In the genomic region with DNA sequence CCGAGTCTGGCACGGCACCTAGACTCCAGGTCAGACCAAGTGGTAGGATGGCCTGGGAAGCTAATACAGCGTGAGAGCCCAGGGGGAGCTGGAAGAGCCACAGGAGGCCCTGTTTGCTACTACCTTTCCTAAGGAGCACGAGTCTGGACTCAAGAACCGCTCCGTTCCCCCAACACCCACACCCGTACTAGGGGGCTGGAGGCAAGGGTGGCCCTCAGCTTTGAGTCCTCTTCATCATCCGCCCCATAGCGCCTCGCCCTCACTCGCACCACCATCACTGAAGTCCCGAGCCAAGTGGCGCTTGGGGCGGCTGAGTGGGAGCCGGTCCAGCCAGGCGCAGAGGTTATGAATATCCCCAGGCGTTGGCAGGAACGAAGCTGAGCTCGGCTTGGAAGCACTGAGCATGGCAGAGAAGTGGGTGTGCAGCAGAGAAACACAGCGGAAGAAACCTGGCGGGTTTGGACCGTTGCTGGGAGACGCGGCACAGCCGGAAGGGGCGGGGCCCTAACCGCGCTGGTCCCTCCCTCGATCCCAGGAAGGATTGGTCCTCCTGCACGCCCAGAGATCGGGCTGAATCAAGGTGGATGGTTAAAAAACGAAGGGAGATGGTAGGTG, we compare ENCODE assay signal across 8 mouse cellular contexts. TPM values are rescaled to one million over a fixed set of nuclear protein-coding genes. Genes with fewer than 3 reads are reported as not detected.
DNase-seq lines count a peak whose midpoint lies in the region; ATAC-seq and TF ChIP-seq lines count a peak whose summit lies in the region.

TSS of gene 6430531B16Rik (minus strand) at position 478 of the 615 bp plus-strand sequence.

- H3K4me1 ChIP-seq in heart, embryonic 12.5 days (replicated peaks): peaks cover 8% of the 10 kb centered on the region; the same call in 1 of the 2 replicates
- H3K4me1 ChIP-seq in kidney, embryonic 15.5 days: peaks cover 9% of the 10 kb centered on the region
- no peaks in the 10 kb centered on the region for H3K4me1 ChIP-seq in limb, embryonic 14.5 days (ENCODE audit: control insufficient read depth, insufficient read depth, low read length)
- H3K4me1 ChIP-seq in midbrain, embryonic 15.5 days: peaks cover 12% of the 10 kb centered on the region
- peaks cover 13% of the 10 kb centered on the region; the same call in 1 of the 2 replicates for H3K4me1 ChIP-seq in spleen, adult 2 months (ENCODE audit: control insufficient read depth, insufficient read depth, insufficient read length)

- peaks cover 6% of the 10 kb centered on the region; the same call in 1 of the 2 replicates for H3K9me3 ChIP-seq in heart, embryonic 12.5 days (replicated peaks)
- no peaks in the 10 kb centered on the region for H3K9me3 ChIP-seq in kidney, embryonic 15.5 days (replicated peaks)
- H3K9me3 ChIP-seq in limb, embryonic 14.5 days (ENCODE audit: control insufficient read depth, low read length): no peaks in the 10 kb centered on the region
- H3K9me3 ChIP-seq in midbrain, embryonic 15.5 days: no peaks in the 10 kb centered on the region

- H3K36me3 ChIP-seq in heart, embryonic 12.5 days: no peaks in the 10 kb centered on the region
- H3K36me3 ChIP-seq in kidney, embryonic 15.5 days: no peaks in the 10 kb centered on the region
- H3K36me3 ChIP-seq in limb, embryonic 14.5 days (ENCODE audit: control insufficient read depth, insufficient read depth, low read length): no peaks in the 10 kb centered on the region
- H3K36me3 ChIP-seq in midbrain, embryonic 15.5 days (replicated peaks): no peaks in the 10 kb centered on the region
- no peaks in the 10 kb centered on the region for H3K36me3 ChIP-seq in spleen, adult 2 months (ENCODE audit: control insufficient read depth, insufficient read depth, low read length)

- peak within 1 kb of the TSS; percentile 89 for H3K4me2 ChIP-seq in heart, embryonic 12.5 days
- peak within 1 kb of the TSS; percentile 93 for H3K4me2 ChIP-seq in kidney, embryonic 15.5 days
- peak within 1 kb of the TSS; percentile 82 for H3K4me2 ChIP-seq in limb, embryonic 14.5 days (replicated peaks; ENCODE audit: low read depth, low read length, severe bottlenecking)
- H3K4me2 ChIP-seq in midbrain, embryonic 15.5 days: peak within 1 kb of the TSS; percentile 92

- H3K27me3 ChIP-seq in heart, embryonic 12.5 days (replicated peaks): peaks cover 67% of the 10 kb centered on the region
- no peaks in the 10 kb centered on the region for H3K27me3 ChIP-seq in kidney, embryonic 15.5 days
- H3K27me3 ChIP-seq in limb, embryonic 14.5 days (ENCODE audit: control insufficient read depth, insufficient read depth, low read length): no peaks in the 10 kb centered on the region
- peaks cover 3% of the 10 kb centered on the region; the same call in 1 of the 2 replicates for H3K27me3 ChIP-seq in midbrain, embryonic 15.5 days (replicated peaks)
- H3K27me3 ChIP-seq in spleen, adult 2 months (ENCODE audit: control insufficient read depth, insufficient read depth, low read length): no peaks in the 10 kb centered on the region

- TF ChIP-seq POLR2A in limb, embryonic 14.5 days (IDR thresholded peaks at IDR 0.05; ENCODE audit: borderline replicate concordance, extremely low read depth, insufficient read depth, insufficient read length): no peak
- TF ChIP-seq POLR2A in spleen, adult 2 months (IDR thresholded peaks at IDR 0.05; ENCODE audit: low read depth, low read length): no peak

- H3K9ac ChIP-seq in heart, embryonic 12.5 days: peak within 1 kb of the TSS; percentile 30; the same call in 1 of the 2 replicates
- peak within 1 kb of the TSS; percentile 55 for H3K9ac ChIP-seq in kidney, embryonic 15.5 days
- H3K9ac ChIP-seq in limb, embryonic 14.5 days (ENCODE audit: low read depth, low read length, severe bottlenecking): peak within 1 kb of the TSS; percentile 44
- H3K9ac ChIP-seq in midbrain, embryonic 15.5 days: peak within 1 kb of the TSS; percentile 63

- DNase-seq in A20 (ENCODE audit: low read depth, low spot score): peak; percentile 79
- DNase-seq in brain, embryonic 18.5 days (ENCODE audit: low read depth, low spot score): peak; percentile 74
- DNase-seq in limb, embryonic 14.5 days (ENCODE audit: low spot score): peak; percentile 85
- DNase-seq in spleen, adult 2 months (ENCODE audit: low read depth in 1 of 2, low spot score in 2 of 2): peak in 1 of 2 experiments; percentile 68

- WGBS in heart, embryonic 12.5 days: 4% methylated on average over 32 of the region's 32 CpGs
- WGBS in kidney, embryonic 15.5 days: 3% methylated on average over 32 of the region's 32 CpGs
- WGBS in limb, embryonic 14.5 days: 3% methylated on average over 32 of the region's 32 CpGs
- 3% methylated on average over 32 of the region's 32 CpGs for WGBS in midbrain, embryonic 15.5 days
- WGBS in spleen, adult 2 months: 15% methylated on average over 32 of the region's 32 CpGs

- peak; percentile 68 for ATAC-seq in erythroid progenitor cell, adult 5-6 weeks (replicated peaks; ENCODE audit: low FRiP score, poor library complexity, severe bottlenecking)
- peak; percentile 75 for ATAC-seq in heart, embryonic 12.5 days (ENCODE audit: insufficient number of reproducible peaks, low FRiP score)
- peak; percentile 94 for ATAC-seq in kidney, embryonic 15.5 days (replicated peaks; ENCODE audit: low FRiP score)
- ATAC-seq in limb, embryonic 14.5 days (ENCODE audit: low FRiP score, low read depth): peak; percentile 95
- ATAC-seq in midbrain, embryonic 15.5 days (replicated peaks): peak; percentile 97

- H3K27ac ChIP-seq in heart, embryonic 12.5 days (ENCODE audit: poor library complexity, severe bottlenecking): no peak within 1 kb of the TSS
- 0 out of 2 replicates have a peak within 1 kb of the TSS, but pooled peaks have one; percentile 9 for H3K27ac ChIP-seq in kidney, embryonic 15.5 days
- H3K27ac ChIP-seq in limb, embryonic 14.5 days (replicated peaks; ENCODE audit: low read depth, low read length): no peak within 1 kb of the TSS
- H3K27ac ChIP-seq in midbrain, embryonic 15.5 days: peak within 1 kb of the TSS; percentile 64
- H3K27ac ChIP-seq in spleen, adult 2 months (ENCODE audit: insufficient read depth, low read length): no peak within 1 kb of the TSS

- TF ChIP-seq CTCF in spleen, adult 2 months (IDR thresholded peaks at IDR 0.05; ENCODE audit: extremely low read depth, insufficient read depth, insufficient read length, insufficient replicate concordance): no peak

- peak within 1 kb of the TSS; percentile 57 for H3K4me3 ChIP-seq in heart, embryonic 12.5 days
- H3K4me3 ChIP-seq in kidney, embryonic 15.5 days (replicated peaks): peak within 1 kb of the TSS; percentile 62
- H3K4me3 ChIP-seq in limb, embryonic 14.5 days (replicated peaks; ENCODE audit: low read length): peak within 1 kb of the TSS; percentile 50
- H3K4me3 ChIP-seq in midbrain, embryonic 15.5 days: peak within 1 kb of the TSS; percentile 59
- H3K4me3 ChIP-seq in spleen, adult 2 months (ENCODE audit: extremely low read depth, insufficient read depth, insufficient read length): peak within 1 kb of the TSS; percentile 35

RNA-seq across cellular contexts. Expression of gene 6430531B16Rik, which starts in this region (rescaled TPM):
- total RNA-seq in erythroid progenitor cell, adult 5-6 weeks (2015; ENCODE audit: low replicate concordance): not detected in 2 replicates
- not detected in 2 replicates for total RNA-seq in erythroid progenitor cell, adult 5-6 weeks (2017; ENCODE audit: low replicate concordance)
- polyA plus RNA-seq in heart, embryonic 12.5 days (2016; fragmentation: Nextera tagmentation; extraction: Ambion mirVana): 0.27 and 0.33 TPM in 2 replicates
- polyA plus RNA-seq in kidney, embryonic 15.5 days (2015; fragmentation: Nextera tagmentation; extraction: Ambion mirVana): 0.49 and 0.91 TPM in 2 replicates
- 0.08 and 0.40 TPM in 2 replicates for polyA plus RNA-seq in limb, embryonic 14.5 days (2012; rRNA removed)
- polyA plus RNA-seq in limb, embryonic 14.5 days (2014; fragmentation: Nextera tagmentation; extraction: Ambion mirVana): 0.75 TPM in 1 of 2 replicates, not detected in the other
- polyA plus RNA-seq in midbrain, embryonic 15.5 days (2015; fragmentation: Nextera tagmentation; extraction: Ambion mirVana): 0.83 and 1.3 TPM in 2 replicates
- 0.14 and 0.22 TPM in 2 replicates for polyA plus RNA-seq in spleen, adult 2 months (2012; rRNA removed)

Comparison
In these comparisons a context has a peak if more than half of its experiments do, and no peak if none do; other contexts are left out.
1. Peak in ATAC-seq in erythroid progenitor cell, adult 5-6 weeks; RNA of the gene not detected or under 1 TPM.
2. Peak in ATAC-seq, H3K4me3 ChIP-seq, H3K9ac ChIP-seq and H3K4me2 ChIP-seq in heart, embryonic 12.5 days; RNA of the gene not detected or under 1 TPM.
3. Peak in ATAC-seq, H3K4me3 ChIP-seq, H3K27ac ChIP-seq, H3K9ac ChIP-seq and H3K4me2 ChIP-seq in kidney, embryonic 15.5 days; RNA of the gene not detected or under 1 TPM.
4. Peak in DNase-seq, ATAC-seq, H3K4me3 ChIP-seq, H3K9ac ChIP-seq and H3K4me2 ChIP-seq in limb, embryonic 14.5 days; RNA of the gene not detected or under 1 TPM.